Comparison of ENCODE assay signal across 22 mouse cellular contexts in the genomic region with DNA sequence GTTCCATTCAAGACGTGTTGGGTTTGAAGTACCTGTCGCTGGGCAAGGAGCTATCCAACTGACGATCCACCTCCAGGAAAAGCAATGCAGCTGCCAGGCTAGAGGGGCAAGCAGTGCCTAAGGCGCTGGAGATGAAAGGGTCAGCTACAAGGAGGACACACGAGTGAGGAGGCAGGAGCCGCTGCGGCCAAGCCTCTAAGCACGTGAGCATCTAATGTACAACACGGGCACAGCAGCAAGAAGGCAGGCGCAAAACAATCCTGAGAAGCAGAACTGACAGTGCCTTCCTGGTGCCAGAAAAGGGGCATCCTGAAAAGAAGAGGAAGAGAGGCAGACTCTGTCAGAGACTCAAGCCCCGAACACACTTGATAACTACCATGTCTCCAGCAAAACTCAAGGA. TPM values are rescaled to one million over a fixed set of nuclear protein-coding genes. Genes with fewer than 3 reads are reported as not detected.
DNase-seq lines count a peak whose midpoint lies in the region; ATAC-seq and TF ChIP-seq lines count a peak whose summit lies in the region.
"Had no signal": no experiment of that assay in that cellular context is flagged by ENCODE, and none has a peak within 500 bp of the region (broad histone marks: within the 10 kb centered on the region; RNA-seq: fewer than 3 reads in every experiment).

No protein-coding gene starts in this region.

- H3K27ac ChIP-seq in kidney, adult 2 months (ENCODE audit: insufficient read depth, low read depth, low read length), result no peak overlapping the region
- peak overlapping the region; percentile 68 for H3K27ac ChIP-seq in liver, embryonic 16.5 days (ENCODE audit: low read length)
- H3K27ac ChIP-seq: embryonic facial prominence, embryonic 10.5 days; forebrain, embryonic 13.5 days; gastrocnemius, adult 2 months; heart, adult 2 months; heart, embryonic 13.5 days; hindbrain, embryonic 12.5 days had no signal

- no peak overlapping the region for H3K9ac ChIP-seq in liver, embryonic 16.5 days (ENCODE audit: low read depth, low read length)
- H3K9ac ChIP-seq: forebrain, embryonic 13.5 days; heart, embryonic 13.5 days; hindbrain, embryonic 12.5 days had no signal

- DNase-seq in kidney, adult 2 months, result peak; percentile 8
- DNase-seq in kidney, adult 8-10 months, result no peak
- DNase-seq: adrenal gland, postnatal 14 days; cerebellum, adult 11-12 months; cerebellum, adult 9-10 months; cerebellum, postnatal 25 days; gastrocnemius, adult 2 months; gastrocnemius, postnatal 25 days; heart, adult 2 months; heart, postnatal 36 days had no signal

- 75% methylated on average over 11 of the region's 11 CpGs for WGBS in kidney, adult 2 months
- 76% methylated on average over 11 of the region's 11 CpGs for WGBS in liver, embryonic 16.5 days (ENCODE audit: insufficient replicate concordance)

- no peak for ATAC-seq in megakaryocyte, adult 5-6 weeks (ENCODE audit: poor library complexity, severe bottlenecking)
- ATAC-seq in liver, embryonic 16.5 days (ENCODE audit: low read depth), result no peak
- ATAC-seq in granulocyte monocyte progenitor cell, adult 5-6 weeks (replicated peaks; ENCODE audit: poor library complexity, severe bottlenecking), result no peak
- ATAC-seq: activated CD4-positive, CD25-positive, alpha-beta regulatory T cell, adult 4 months; forebrain, embryonic 13.5 days; hindbrain, embryonic 16.5 days; Patski had no signal

- H3K4me3 ChIP-seq in kidney, adult 2 months (ENCODE audit: insufficient read depth, low read depth, low read length), result no peak overlapping the region
- H3K4me3 ChIP-seq in megakaryocyte, embryonic 14.5 days (replicated peaks), result peak overlapping the region; percentile 64
- H3K4me3 ChIP-seq in liver, embryonic 16.5 days (ENCODE audit: low read depth, low read length), result no peak overlapping the region
- H3K4me3 ChIP-seq: embryonic facial prominence, embryonic 10.5 days; forebrain, embryonic 13.5 days; gastrocnemius, adult 2 months; heart, adult 2 months; heart, embryonic 13.5 days; hindbrain, embryonic 12.5 days had no signal

- no peak for TF ChIP-seq CTCF in kidney, adult 2 months (conservative IDR thresholded peaks at IDR 0.05; ENCODE audit: insufficient read depth, insufficient read length, low read depth, low read length)

- H3K4me1 ChIP-seq in kidney, adult 2 months (ENCODE audit: control insufficient read depth, insufficient read depth, low read length), result peaks cover 6% of the 10 kb centered on the region; the same call in 1 of the 2 replicates
- peaks cover 66% of the 10 kb centered on the region for H3K4me1 ChIP-seq in megakaryocyte, embryonic 14.5 days
- peaks cover 28% of the 10 kb centered on the region for H3K4me1 ChIP-seq in liver, embryonic 16.5 days (ENCODE audit: control insufficient read depth, low read depth, low read length)

- no peak for TF ChIP-seq POLR2A in kidney, adult 2 months (IDR thresholded peaks at IDR 0.05; ENCODE audit: low read depth, low read length)

- H3K4me2 ChIP-seq in liver, embryonic 16.5 days (ENCODE audit: low read depth, low read length), result no peak overlapping the region
- H3K4me2 ChIP-seq: forebrain, embryonic 13.5 days; heart, embryonic 13.5 days; hindbrain, embryonic 12.5 days had no signal

- H3K9me3 ChIP-seq in megakaryocyte, embryonic 14.5 days, result no peaks in the 10 kb centered on the region
- H3K9me3 ChIP-seq in liver, embryonic 16.5 days (replicated peaks; ENCODE audit: control insufficient read depth, low read length), result no peaks in the 10 kb centered on the region
- H3K9me3 ChIP-seq: embryonic facial prominence, embryonic 10.5 days; forebrain, embryonic 13.5 days; heart, embryonic 13.5 days; hindbrain, embryonic 12.5 days had no signal

- no peaks in the 10 kb centered on the region for H3K36me3 ChIP-seq in kidney, adult 2 months (ENCODE audit: control insufficient read depth, insufficient read depth, low read length)
- H3K36me3 ChIP-seq in megakaryocyte, embryonic 14.5 days (replicated peaks; ENCODE audit: low read length), result peaks cover 54% of the 10 kb centered on the region
- 0 out of 2 replicates have a peak, but pooled peaks cover 2% of the 10 kb centered on the region for H3K36me3 ChIP-seq in liver, embryonic 16.5 days (ENCODE audit: control insufficient read depth, insufficient read depth)

- no peaks in the 10 kb centered on the region for H3K27me3 ChIP-seq in kidney, adult 2 months (replicated peaks; ENCODE audit: control insufficient read depth, insufficient read depth, low read length)
- H3K27me3 ChIP-seq in megakaryocyte, embryonic 14.5 days (replicated peaks), result no peaks in the 10 kb centered on the region
- H3K27me3 ChIP-seq in liver, embryonic 16.5 days (ENCODE audit: control insufficient read depth, insufficient read depth, low read depth, low read length), result no peaks in the 10 kb centered on the region
- H3K27me3 ChIP-seq: CH12.LX; forebrain, embryonic 13.5 days; heart, embryonic 13.5 days; hindbrain, embryonic 12.5 days; Patski had no signal

RNA-seq across cellular contexts. Expression of gene Lrpprc, which starts 3.1 kb away (rescaled TPM):
- 18.7 and 25.3 TPM in 2 replicates for polyA plus RNA-seq in kidney, adult 2 months (2012; rRNA removed)
- polyA plus RNA-seq in megakaryocyte, embryonic 14.5 days (2012; ENCODE audit: insufficient read depth, low replicate concordance), result 2.0 and 2.3 TPM in 2 replicates
- 17.5 and 18.2 TPM in 2 replicates for total RNA-seq in megakaryocyte, adult 5-6 weeks (2015)
- total RNA-seq in megakaryocyte, adult 5-6 weeks (2017), result 32.5 and 34.3 TPM in 2 replicates
- 41.4 and 41.6 TPM in 2 replicates for polyA plus RNA-seq in liver, embryonic 16.5 days (2015; fragmentation: Nextera tagmentation; extraction: Ambion mirVana)
- 48.6 and 51.2 TPM in 2 replicates for total RNA-seq in granulocyte monocyte progenitor cell, adult 5-6 weeks (2014; fragmentation: Nextera tagmentation)
- total RNA-seq in granulocyte monocyte progenitor cell, adult 5-6 weeks (2017), result 76.4 and 80.7 TPM in 2 replicates
